9 mouse cellular contexts compared by ENCODE assay signal in genomic region chr3:95732744-95733521, GRCm38 (mm10). TPM values are rescaled to one million over a fixed set of nuclear protein-coding genes. Genes with fewer than 3 reads are reported as not detected.
A peak's percentile ranks its signal among the peaks of the same experiment; 100 is the strongest.
DNase-seq lines count a peak whose midpoint lies in the region; ATAC-seq and TF ChIP-seq lines count a peak whose summit lies in the region.
"Had no signal": no experiment of that assay in that cellular context is flagged by ENCODE, and none has a peak within 500 bp of the region (broad histone marks: within the 10 kb centered on the region; RNA-seq: fewer than 3 reads in every experiment).

No protein-coding gene starts in this region.

- peaks cover 8% of the 10 kb centered on the region; the same call in 1 of the 2 replicates for H3K4me1 ChIP-seq in lung, embryonic 16.5 days (replicated peaks; ENCODE audit: control insufficient read depth, insufficient read depth, low read length)
- no peaks in the 10 kb centered on the region for H3K4me1 ChIP-seq in cerebellum, adult 2 months (ENCODE audit: control insufficient read depth, insufficient read depth, low read length)
- H3K4me1 ChIP-seq: neural tube, embryonic 13.5 days had no signal

- peak; percentile 86 for DNase-seq in MN1 (ENCODE audit: low spot score)
- peak; percentile 81 for DNase-seq in adrenal gland, postnatal 14 days
- peak; percentile 45 to 56 for DNase-seq in heart, postnatal 10 days
- DNase-seq in right cerebral cortex, postnatal 25 days: no peak
- DNase-seq in gastrocnemius, adult 8-10 months (ENCODE audit: low spot score in 2 of 2): no peak
- no peak for DNase-seq in cerebellum, postnatal 4 days (ENCODE audit: low spot score in 2 of 2)
- no peak for DNase-seq in cerebellum, adult 2 months

- H3K4me2 ChIP-seq in lung, embryonic 16.5 days (ENCODE audit: low read depth, low read length): no peak overlapping the region
- H3K4me2 ChIP-seq: neural tube, embryonic 13.5 days had no signal

- no peaks in the 10 kb centered on the region for H3K27me3 ChIP-seq in lung, embryonic 16.5 days (ENCODE audit: control insufficient read depth, insufficient read depth, low read depth, low read length)
- H3K27me3 ChIP-seq in cerebellum, adult 2 months (ENCODE audit: control insufficient read depth, insufficient read depth, low read length): no peaks in the 10 kb centered on the region
- H3K27me3 ChIP-seq: neural tube, embryonic 13.5 days had no signal

- no peak for TF ChIP-seq CTCF in cerebellum, adult 2 months (IDR thresholded peaks at IDR 0.05; ENCODE audit: borderline replicate concordance, insufficient read depth, low read depth, low read length)

- TF ChIP-seq POLR2A in cerebellum, adult 2 months (IDR thresholded peaks at IDR 0.05; ENCODE audit: borderline replicate concordance, insufficient read depth, low read length): no peak

- no peaks in the 10 kb centered on the region for H3K9me3 ChIP-seq in lung, embryonic 16.5 days (ENCODE audit: control insufficient read depth, low read length)
- H3K9me3 ChIP-seq: neural tube, embryonic 13.5 days had no signal

- peak overlapping the region; percentile 16; the same call in 1 of the 2 replicates for H3K27ac ChIP-seq in lung, embryonic 16.5 days (ENCODE audit: low read length)
- H3K27ac ChIP-seq in cerebellum, adult 2 months (ENCODE audit: insufficient read depth, low read length): no peak overlapping the region
- H3K27ac ChIP-seq: neural tube, embryonic 13.5 days had no signal

- H3K36me3 ChIP-seq in lung, embryonic 16.5 days (ENCODE audit: control insufficient read depth, insufficient read depth, low read length): no peaks in the 10 kb centered on the region

- intact Hi-C loops in heart, postnatal 10 days (cut with DNase I): loop anchor here (5.0 kb wide), 1 partner anchor 46 kb away; the partner anchor contains the start of gene Adamtsl4

- ATAC-seq in lung, embryonic 16.5 days (ENCODE audit: low read depth): peak; percentile 63; the same call in 1 of the 2 replicates

- H3K4me3 ChIP-seq in lung, embryonic 16.5 days (ENCODE audit: low read length): no peak overlapping the region
- no peak overlapping the region for H3K4me3 ChIP-seq in cerebellum, adult 2 months (replicated peaks; ENCODE audit: insufficient read depth, low read depth, low read length)
- H3K4me3 ChIP-seq: neural tube, embryonic 13.5 days had no signal

- 66% methylated on average over 11 of the region's 11 CpGs for WGBS in lung, embryonic 16.5 days
- WGBS in cerebellum, adult 2 months: 68% methylated on average over 11 of the region's 11 CpGs

- no peak overlapping the region for H3K9ac ChIP-seq in lung, embryonic 16.5 days (ENCODE audit: low read length)
- H3K9ac ChIP-seq: neural tube, embryonic 13.5 days had no signal

RNA-seq across cellular contexts. Expression of gene Ecm1, which starts 6.4 kb away (rescaled TPM):
- 188 and 208 TPM in 2 replicates for total RNA-seq in adrenal gland, postnatal 14 days (2021)
- total RNA-seq in heart, postnatal 10 days (2021): 10 to 100 TPM; 49.2 to 59.2 TPM
- polyA plus RNA-seq in lung, embryonic 16.5 days (2015; fragmentation: Nextera tagmentation; extraction: Ambion mirVana): 22.3 and 23.8 TPM in 2 replicates
- 10 to 100 TPM in 2 of 4 experiments, 1 to 10 TPM in 2; 6.0 to 16.6 (median 12.2) TPM for total RNA-seq in gastrocnemius, adult 8-10 months (2022)
- 14.3 and 14.7 TPM in 2 replicates for polyA plus RNA-seq in cerebellum, adult 2 months (2012; rRNA removed)

RNA-seq across cellular contexts. Expression of gene Tars2, which starts 27.1 kb away (rescaled TPM):
- total RNA-seq in adrenal gland, postnatal 14 days (2021): 49.6 and 52.3 TPM in 2 replicates
- 10 to 100 TPM; 33.5 to 39.6 TPM for total RNA-seq in heart, postnatal 10 days (2021)
- 42.5 and 44.2 TPM in 2 replicates for polyA plus RNA-seq in lung, embryonic 16.5 days (2015; fragmentation: Nextera tagmentation; extraction: Ambion mirVana)
- total RNA-seq in gastrocnemius, adult 8-10 months (2022): 10 to 100 TPM; 21.8 to 27.4 (median 26.8) TPM
- polyA plus RNA-seq in cerebellum, adult 2 months (2012; rRNA removed): 41.3 and 43.3 TPM in 2 replicates

RNA-seq across cellular contexts. Expression of gene Adamtsl4, which starts 45.2 kb away (rescaled TPM):
- 6.6 and 8.4 TPM in 2 replicates for total RNA-seq in adrenal gland, postnatal 14 days (2021)
- 10 to 100 TPM; 32.2 to 37.4 TPM for total RNA-seq in heart, postnatal 10 days (2021)
- 4.4 and 5.5 TPM in 2 replicates for polyA plus RNA-seq in lung, embryonic 16.5 days (2015; fragmentation: Nextera tagmentation; extraction: Ambion mirVana)
- total RNA-seq in gastrocnemius, adult 8-10 months (2022): 10 to 100 TPM; 13.8 to 23.4 (median 18.2) TPM
- 13.5 and 15.9 TPM in 2 replicates for polyA plus RNA-seq in cerebellum, adult 2 months (2012; rRNA removed)

Comparison
In these comparisons a context has a peak if more than half of its experiments do, and no peak if none do; other contexts are left out.
1. DNase-seq: peak in MN1 (single experiment), adrenal gland, postnatal 14 days (single experiment) and heart, postnatal 10 days (2 of 2); none in right cerebral cortex, postnatal 25 days (single experiment), gastrocnemius, adult 8-10 months (0 of 2), cerebellum, postnatal 4 days (0 of 2) and cerebellum, adult 2 months (0 of 2).